Mouse (Mus musculus) spleen, postnatal 4 days (tissue): ENCODE results near the gene Nectin2.

Source experiments
- DNase-seq, 2 experiments: peaks; one replicate each; pipeline ENCODE4 v3.0.0; 2022; ENCODE audit warnings: low spot score in 2 of 2

Nectin2 gene

DNA sequence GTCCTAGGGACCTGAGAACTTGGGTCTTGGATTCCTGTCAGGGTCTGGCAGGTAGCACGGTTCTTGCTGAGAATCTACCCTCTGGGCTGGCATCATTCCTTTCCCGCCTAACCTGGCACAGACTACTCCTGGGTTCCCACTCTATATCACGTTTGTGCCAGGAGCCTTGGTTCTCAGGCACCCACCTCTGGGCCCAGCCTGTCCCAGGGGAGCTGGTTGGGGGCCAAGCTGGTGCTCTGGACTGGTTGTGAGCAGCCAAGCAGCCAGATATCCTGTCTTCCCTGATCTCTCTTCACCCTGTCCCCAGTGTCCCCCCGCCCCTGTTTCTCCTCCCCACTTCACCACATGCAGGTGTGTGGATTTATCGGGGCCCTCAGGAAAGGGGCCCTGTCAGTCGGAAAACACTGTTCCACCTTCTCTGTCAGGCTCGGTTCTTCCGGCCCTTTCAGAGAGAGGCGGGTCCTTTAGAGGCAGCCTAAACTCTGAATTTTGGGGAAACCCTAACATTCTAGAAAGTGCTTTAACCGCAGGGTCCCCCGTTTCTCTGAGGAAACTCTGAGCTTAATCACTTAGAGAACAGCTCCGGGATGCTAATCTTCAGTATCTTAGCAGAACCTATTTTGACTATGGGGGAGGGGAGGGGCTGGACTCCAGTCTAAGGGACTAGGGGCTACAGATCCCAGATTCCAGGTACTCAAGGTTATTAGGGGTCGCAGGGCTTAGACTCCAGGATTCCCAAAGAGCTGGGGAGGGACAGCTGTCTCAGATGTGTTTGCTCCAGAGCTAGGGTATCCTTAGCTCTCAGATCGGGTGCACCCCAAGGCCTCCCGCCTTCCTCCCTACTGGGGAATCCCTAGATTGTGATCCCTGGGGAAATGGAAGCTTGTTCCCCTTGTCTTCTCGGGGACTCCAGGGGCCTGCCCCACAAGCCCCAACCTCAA is 19.4 kb upstream of the Nectin2 start:
- no peak for DNase-seq

DNA sequence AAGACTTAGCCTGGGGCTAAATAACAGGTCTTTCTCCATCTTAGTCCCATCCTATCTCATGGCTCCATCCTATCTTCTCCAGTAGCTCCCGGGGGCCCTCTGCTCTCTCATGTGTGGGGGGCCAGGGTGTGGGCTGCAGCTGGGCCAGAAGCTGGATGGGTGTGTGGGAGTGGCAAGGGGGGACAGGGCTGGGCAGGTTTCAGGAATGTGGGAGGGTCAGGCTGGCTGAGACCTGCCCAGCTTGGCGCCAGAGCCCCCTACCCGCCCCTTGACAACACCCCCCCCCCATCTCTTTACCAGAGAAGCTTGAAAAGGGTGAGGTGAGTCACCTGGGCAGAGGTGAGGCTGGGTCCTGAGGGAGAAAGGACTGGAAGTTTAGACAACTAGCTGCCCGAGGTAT is 18.7 kb upstream of the Nectin2 start:
- no peak for DNase-seq

DNA sequence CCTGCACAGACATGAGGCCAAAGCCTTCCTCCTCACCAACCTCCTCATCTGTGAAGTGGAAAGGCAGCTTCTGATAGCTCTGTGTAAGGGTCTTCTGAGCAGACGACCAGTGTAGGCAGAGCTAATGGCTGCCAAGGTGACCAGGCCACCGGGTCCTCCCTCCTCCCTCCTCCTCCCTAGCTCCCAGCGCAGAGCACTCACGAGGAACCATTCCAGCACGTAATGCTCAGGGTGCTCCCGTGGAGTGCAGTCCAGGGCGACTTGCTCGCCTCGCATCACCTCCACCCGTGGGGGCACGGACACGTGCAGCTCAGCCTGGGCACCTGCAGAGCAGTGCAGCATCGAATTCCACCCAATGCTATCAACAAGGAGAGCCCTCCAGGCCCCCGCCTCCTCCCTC is 18.0 kb upstream of the Nectin2 start:
- no peak for DNase-seq

GRCm38 (mm10) chr7:19764581-19764980 is 14.3 kb upstream of the Nectin2 start:
- DNase-seq = no peak

DNA sequence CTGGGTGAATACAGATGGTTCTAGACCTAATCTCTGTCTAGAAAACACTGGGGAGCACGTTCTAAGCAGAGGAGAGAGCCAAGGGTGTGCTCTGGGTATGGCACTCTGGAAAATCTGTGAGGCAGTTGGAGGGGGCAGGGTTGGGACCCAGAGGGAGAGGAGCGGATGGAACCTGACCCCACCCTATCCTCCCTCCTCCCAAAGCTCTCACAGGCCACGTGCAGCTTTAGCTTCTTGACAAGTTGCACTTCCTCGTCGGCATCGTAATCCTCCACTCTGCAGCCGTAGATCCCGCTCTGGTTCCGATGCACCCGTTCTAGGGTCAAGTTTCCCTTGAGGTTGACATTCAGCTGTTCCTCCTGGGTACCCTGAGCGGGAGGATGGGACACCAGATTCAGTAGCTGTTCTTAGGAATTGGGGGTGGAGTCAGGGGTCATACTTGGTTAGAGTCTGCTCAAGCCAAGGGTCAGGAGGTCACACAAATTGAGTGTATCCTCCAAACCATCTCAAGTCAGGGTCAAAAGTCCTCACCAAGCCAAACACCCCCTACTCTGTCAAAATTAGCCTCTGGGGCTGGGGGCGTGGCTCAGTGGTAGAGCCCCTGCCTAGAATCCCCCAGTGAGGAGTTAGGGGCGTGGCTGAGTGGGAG is 13.7 kb upstream of the Nectin2 start:
- DNase-seq = no peak

GRCm38 (mm10) chr7:19762283-19762682 is 12.0 kb upstream of the Nectin2 start:
- DNase-seq = no peak

- no peak for DNase-seq
Measured at GRCm38 (mm10) chr7:19760021-19760420, 9.7 kb upstream of the Nectin2 start.

GRCm38 (mm10) chr7:19758623-19759022 is 8.3 kb upstream of the Nectin2 start:
- DNase-seq = no peak

- DNase-seq = no peak
Measured at GRCm38 (mm10) chr7:19755851-19756786, 5.8 kb upstream of the Nectin2 start.

DNA sequence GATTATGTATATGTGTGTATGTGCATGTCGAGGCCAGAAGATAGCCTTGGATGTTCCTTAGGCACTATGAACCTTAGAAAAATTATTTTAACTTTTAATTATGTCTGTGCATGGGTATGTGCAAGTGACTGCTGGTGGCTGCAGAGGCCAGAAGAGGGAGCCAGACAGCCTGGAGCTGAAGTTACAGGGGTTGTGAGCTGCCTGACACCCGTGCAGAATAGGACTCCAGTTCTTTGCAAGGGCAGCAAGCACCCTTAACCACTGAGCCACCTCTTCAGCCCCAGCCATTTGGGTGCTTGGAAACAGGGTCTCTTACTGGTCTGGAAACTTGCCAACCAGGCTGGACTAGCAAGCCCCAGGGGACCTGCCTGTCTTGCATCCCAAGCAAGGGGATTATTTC is 4.7 kb upstream of the Nectin2 start:
- DNase-seq = no peak

GRCm38 (mm10) chr7:19754065-19754464 is 3.8 kb upstream of the Nectin2 start:
- DNase-seq = no peak

- DNase-seq = no peak
Measured at GRCm38 (mm10) chr7:19753587-19753986, 3.3 kb upstream of the Nectin2 start.

DNA sequence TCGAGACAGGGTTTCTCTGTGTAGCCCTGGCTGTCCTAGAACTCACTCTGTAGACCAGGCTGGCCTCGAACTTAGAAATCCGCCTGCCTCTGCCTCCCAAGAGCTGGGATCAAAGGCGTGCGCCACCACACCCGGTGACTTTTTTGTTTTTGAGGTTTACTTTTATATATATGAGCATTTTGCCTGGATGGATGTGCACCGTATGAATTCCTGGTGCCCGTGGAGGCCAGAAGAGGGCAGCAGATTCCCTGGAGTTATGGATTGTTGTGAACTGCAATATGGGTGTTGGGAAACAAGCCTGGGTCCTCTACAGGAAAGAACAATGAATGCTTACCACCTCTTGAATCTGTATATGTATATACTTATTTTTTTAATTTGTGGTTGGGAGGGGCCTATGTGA is 2.4 kb upstream of the Nectin2 start:
- no peak for DNase-seq

GRCm38 (mm10) chr7:19751070-19751383 is 744 bp upstream of the Nectin2 start:
- DNase-seq = no peak

GRCm38 (mm10) chr7:19749389-19750216 is 680 bp downstream of the Nectin2 start:
- peak; percentile 85 to 92 for DNase-seq

DNA sequence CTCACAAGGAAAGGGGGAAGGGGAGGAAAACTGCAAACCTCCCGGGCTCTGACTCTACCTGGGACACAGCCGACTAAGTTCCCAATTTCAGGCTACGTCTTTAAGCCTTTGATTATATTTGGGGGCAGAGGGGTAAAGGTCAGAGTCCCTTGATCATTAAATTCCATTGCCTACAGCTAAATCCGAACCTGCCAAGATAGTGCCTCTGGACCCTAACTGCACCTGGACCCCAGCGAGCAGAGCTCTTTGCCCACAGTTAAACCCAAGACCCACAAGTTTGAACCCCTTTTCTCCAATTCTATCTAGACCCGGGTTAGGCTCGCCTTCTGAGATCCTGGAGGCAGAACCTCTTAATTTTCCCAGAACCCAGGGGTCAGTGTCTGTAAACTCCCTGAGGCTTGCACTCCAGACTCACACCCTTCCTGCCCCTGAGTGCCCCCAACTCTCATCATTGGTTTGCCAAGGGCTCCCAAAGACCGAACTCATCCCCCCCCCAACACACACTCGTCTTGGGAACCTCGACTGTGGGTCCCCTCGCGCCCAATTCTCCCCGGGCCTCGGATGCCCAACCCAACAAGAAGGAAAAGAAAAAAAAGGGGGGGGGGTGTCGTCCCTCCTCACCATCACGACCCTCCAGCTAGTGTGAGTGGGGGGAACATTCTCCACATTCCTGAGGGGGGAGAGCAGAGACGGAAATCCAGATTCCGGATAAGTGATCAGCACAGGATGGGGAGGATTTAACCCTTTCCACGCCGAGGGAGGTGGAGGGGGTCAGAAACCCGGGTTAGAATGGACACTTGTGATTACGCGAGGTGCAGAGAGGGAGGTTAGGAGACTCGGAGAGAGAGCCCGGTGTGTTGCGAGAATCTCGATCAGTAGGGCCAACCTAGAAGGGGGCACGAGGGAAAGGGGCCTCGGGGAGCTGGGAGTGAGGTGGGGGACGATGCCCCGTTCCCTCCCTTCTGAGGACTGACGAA is 1.8 kb downstream of the Nectin2 start:
- DNase-seq = no peak

GRCm38 (mm10) chr7:19747420-19748218 is 2.7 kb downstream of the Nectin2 start:
- DNase-seq = no peak

DNA sequence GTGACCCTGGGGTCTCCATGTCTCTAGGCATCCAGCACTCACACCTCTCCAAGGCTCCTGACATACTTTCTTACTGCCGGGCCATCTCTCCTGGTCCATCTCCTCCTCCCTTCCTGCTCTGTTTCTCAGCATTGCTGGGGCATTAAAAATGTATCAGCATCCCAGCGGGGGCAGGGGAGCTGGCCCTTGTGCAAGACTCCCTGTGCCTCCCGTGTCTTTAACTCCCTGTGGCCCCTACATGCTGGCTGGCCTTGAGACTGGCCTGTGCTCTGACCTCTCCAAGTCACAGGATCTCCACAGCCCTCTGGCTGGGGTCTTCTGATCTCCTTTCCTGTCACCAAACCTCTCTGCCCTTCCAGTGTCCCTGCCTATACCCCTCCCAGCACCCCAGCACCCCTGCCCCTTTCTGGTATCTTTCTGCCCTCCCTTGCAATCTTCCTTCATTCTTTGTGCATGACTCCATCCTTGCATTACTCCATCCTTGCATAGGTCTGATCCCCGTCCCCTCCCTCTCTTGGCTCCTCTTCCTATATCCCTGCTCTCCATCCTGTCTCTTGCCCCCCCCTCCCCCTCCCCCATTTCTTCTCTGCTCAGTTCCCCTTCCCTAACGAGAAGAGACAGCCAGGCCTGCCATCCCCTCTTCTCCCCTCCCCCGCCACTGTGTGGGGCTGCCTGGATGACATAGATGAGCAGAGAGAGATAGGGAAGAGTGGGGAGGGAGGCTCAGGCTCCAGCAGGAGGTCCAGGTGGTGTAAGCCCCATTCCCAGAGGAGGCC is 3.7 kb downstream of the Nectin2 start:
- no peak for DNase-seq
